Comparison of ENCODE assay signal across 22 mouse cellular contexts in the genomic region with DNA sequence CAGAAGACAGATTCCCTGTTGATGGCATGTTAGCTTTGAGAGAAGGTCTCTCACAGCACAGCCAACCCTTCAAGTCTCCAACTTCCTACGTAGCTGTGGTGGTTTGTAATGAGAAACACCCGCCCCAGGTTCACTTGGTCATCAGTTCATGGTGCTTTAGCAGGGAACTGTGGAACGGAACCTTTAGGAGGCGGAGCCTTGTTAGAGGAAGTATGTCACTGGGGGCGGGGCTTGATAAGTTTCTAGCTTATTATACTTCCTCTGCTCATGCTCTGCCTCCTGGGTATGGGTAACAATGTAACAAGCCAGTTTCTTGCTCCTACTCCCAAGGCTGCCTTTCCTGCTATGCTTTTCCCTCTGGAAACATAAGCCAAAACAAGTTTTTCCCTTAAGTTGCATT. TPM values are rescaled to one million over a fixed set of nuclear protein-coding genes. Genes with fewer than 3 reads are reported as not detected.
"Had no signal": no experiment of that assay in that cellular context is flagged by ENCODE, and none has a peak within 500 bp of the region (broad histone marks: within the 10 kb centered on the region; RNA-seq: fewer than 3 reads in every experiment).

No protein-coding gene starts in this region.

- H3K27me3 ChIP-seq: intestine, embryonic 15.5 days; kidney, embryonic 15.5 days; limb, embryonic 15.5 days; liver, embryonic 13.5 days; midbrain, embryonic 13.5 days; neural tube, embryonic 15.5 days; stomach, embryonic 15.5 days had no signal

- H3K9me3 ChIP-seq: intestine, embryonic 15.5 days; kidney, embryonic 15.5 days; limb, embryonic 15.5 days; liver, embryonic 13.5 days; midbrain, embryonic 13.5 days; neural tube, embryonic 15.5 days; stomach, embryonic 15.5 days had no signal

- ATAC-seq: intestine, embryonic 15.5 days; midbrain, embryonic 13.5 days had no signal

- H3K9ac ChIP-seq: intestine, embryonic 15.5 days; kidney, embryonic 15.5 days; limb, embryonic 15.5 days; liver, embryonic 13.5 days; midbrain, embryonic 13.5 days; neural tube, embryonic 15.5 days; stomach, embryonic 15.5 days had no signal

- DNase-seq: kidney, adult 2 months; kidney, postnatal 14 days; liver, embryonic 13.5 days; lung, adult 18-20 months; lung, postnatal 4 days; right cerebral cortex, postnatal 4 days; spleen, adult 18-20 months; thymus, postnatal 36 days had no signal

- H3K4me1 ChIP-seq: intestine, embryonic 15.5 days; liver, embryonic 13.5 days; midbrain, embryonic 13.5 days; neural tube, embryonic 15.5 days; stomach, embryonic 15.5 days had no signal

- H3K4me3 ChIP-seq: intestine, embryonic 15.5 days; kidney, embryonic 15.5 days; limb, embryonic 15.5 days; liver, embryonic 13.5 days; midbrain, embryonic 13.5 days; myocyte; neural tube, embryonic 15.5 days; stomach, embryonic 15.5 days had no signal

- H3K27ac ChIP-seq: intestine, embryonic 15.5 days; kidney, embryonic 15.5 days; liver, embryonic 13.5 days; midbrain, embryonic 13.5 days; neural tube, embryonic 15.5 days; stomach, embryonic 15.5 days had no signal

RNA-seq across cellular contexts. Expression of a gene that starts 23.3 kb away (rescaled TPM):
- total RNA-seq: layer of hippocampus, adult 8-10 months; layer of hippocampus, postnatal 14 days; left cerebral cortex, adult 18-20 months; left cerebral cortex, postnatal 14 days; megakaryocyte-erythroid progenitor cell, adult 5-6 weeks had no signal
- polyA plus RNA-seq: kidney, adult 2 months; large intestine, adult 2 months; liver, embryonic 13.5 days; neural tube, embryonic 11.5 days had no signal
